8 mouse cellular contexts compared by ENCODE assay signal in the genomic region with DNA sequence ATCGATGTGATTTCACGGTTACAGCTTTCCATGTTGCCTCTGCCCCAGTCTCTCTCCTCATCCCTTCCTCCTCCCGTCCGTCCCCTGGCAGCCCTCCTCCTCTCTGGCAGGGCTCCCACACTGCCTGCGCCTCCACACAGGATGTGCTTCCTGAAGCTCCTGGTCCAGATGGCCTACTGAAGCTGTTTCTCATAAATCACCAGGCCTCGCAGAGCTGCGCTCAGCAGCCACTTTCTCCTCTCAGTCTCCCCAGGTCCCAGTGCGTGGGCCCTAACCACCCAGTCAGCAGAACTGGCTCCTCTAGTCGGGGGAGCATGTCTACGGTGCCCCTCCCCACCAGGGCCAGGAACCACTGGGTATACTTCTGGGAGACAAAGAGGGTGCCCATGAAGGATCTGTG.
DNase-seq lines count a peak whose midpoint lies in the region; ATAC-seq lines count a peak whose summit lies in the region.

No protein-coding gene starts in this region.

- no peak overlapping the region for H3K4me2 ChIP-seq in hindbrain, embryonic 15.5 days
- H3K4me2 ChIP-seq in kidney, embryonic 15.5 days = peak overlapping the region; percentile 13; the same call in 1 of the 2 replicates
- no peak overlapping the region for H3K4me2 ChIP-seq in midbrain, embryonic 15.5 days

- no peaks in the 10 kb centered on the region for H3K9me3 ChIP-seq in hindbrain, embryonic 15.5 days
- no peaks in the 10 kb centered on the region for H3K9me3 ChIP-seq in hindbrain, embryonic 10.5 days
- H3K9me3 ChIP-seq in kidney, embryonic 15.5 days (replicated peaks) = no peaks in the 10 kb centered on the region
- no peaks in the 10 kb centered on the region for H3K9me3 ChIP-seq in midbrain, embryonic 15.5 days

- H3K27ac ChIP-seq in hindbrain, embryonic 15.5 days (replicated peaks) = peak overlapping the region; percentile 42; the same call in 1 of the 2 replicates
- no peak overlapping the region for H3K27ac ChIP-seq in hindbrain, embryonic 10.5 days
- H3K27ac ChIP-seq in kidney, embryonic 15.5 days = peak overlapping the region; percentile 73
- no peak overlapping the region for H3K27ac ChIP-seq in midbrain, embryonic 15.5 days

- DNase-seq in hindbrain, embryonic 10.5 days (ENCODE audit: low spot score) = no peak
- DNase-seq in cerebellum, postnatal 10 days = peak; percentile 94 to 97
- peak; percentile 78 to 85 for DNase-seq in heart, adult 18-20 months
- peak; percentile 91 for DNase-seq in left cerebral cortex, postnatal 4 days
- peak; percentile 71 for DNase-seq in ovary, postnatal 36 days (ENCODE audit: low spot score)

- H3K27me3 ChIP-seq in hindbrain, embryonic 15.5 days = no peaks in the 10 kb centered on the region
- peaks cover 4% of the 10 kb centered on the region; the same call in 1 of the 2 replicates for H3K27me3 ChIP-seq in hindbrain, embryonic 10.5 days (ENCODE audit: insufficient read depth, poor library complexity, severe bottlenecking)
- no peaks in the 10 kb centered on the region for H3K27me3 ChIP-seq in kidney, embryonic 15.5 days
- no peaks in the 10 kb centered on the region for H3K27me3 ChIP-seq in midbrain, embryonic 15.5 days (replicated peaks)

- 46% methylated on average over 10 of the region's 10 CpGs for WGBS in hindbrain, embryonic 15.5 days
- WGBS in hindbrain, embryonic 10.5 days = 78% methylated on average over 10 of the region's 10 CpGs
- WGBS in kidney, embryonic 15.5 days = 18% methylated on average over 10 of the region's 10 CpGs
- 73% methylated on average over 10 of the region's 10 CpGs for WGBS in midbrain, embryonic 15.5 days

- no peak overlapping the region for H3K4me3 ChIP-seq in hindbrain, embryonic 15.5 days
- H3K4me3 ChIP-seq in hindbrain, embryonic 10.5 days = no peak overlapping the region
- H3K4me3 ChIP-seq in kidney, embryonic 15.5 days (replicated peaks) = no peak overlapping the region
- no peak overlapping the region for H3K4me3 ChIP-seq in midbrain, embryonic 15.5 days

- H3K9ac ChIP-seq in hindbrain, embryonic 15.5 days = no peak overlapping the region
- H3K9ac ChIP-seq in kidney, embryonic 15.5 days = no peak overlapping the region
- H3K9ac ChIP-seq in midbrain, embryonic 15.5 days = no peak overlapping the region

- H3K36me3 ChIP-seq in hindbrain, embryonic 15.5 days = no peaks in the 10 kb centered on the region
- H3K36me3 ChIP-seq in hindbrain, embryonic 10.5 days = no peaks in the 10 kb centered on the region
- H3K36me3 ChIP-seq in kidney, embryonic 15.5 days = no peaks in the 10 kb centered on the region
- no peaks in the 10 kb centered on the region for H3K36me3 ChIP-seq in midbrain, embryonic 15.5 days (replicated peaks)

- intact Hi-C loops in left cerebral cortex, postnatal 4 days (cut with DNase I) = no loop called here

- peak; percentile 54; the same call in 1 of the 2 replicates for ATAC-seq in hindbrain, embryonic 15.5 days (ENCODE audit: low FRiP score, low read depth)
- ATAC-seq in kidney, embryonic 15.5 days (replicated peaks; ENCODE audit: low FRiP score) = peak; percentile 92
- no peak for ATAC-seq in midbrain, embryonic 15.5 days (replicated peaks)

- peaks cover 4% of the 10 kb centered on the region for H3K4me1 ChIP-seq in hindbrain, embryonic 15.5 days (replicated peaks)
- H3K4me1 ChIP-seq in hindbrain, embryonic 10.5 days (replicated peaks) = 0 out of 2 replicates have a peak, but pooled peaks cover 4% of the 10 kb centered on the region
- peaks cover 14% of the 10 kb centered on the region for H3K4me1 ChIP-seq in kidney, embryonic 15.5 days
- no peaks in the 10 kb centered on the region for H3K4me1 ChIP-seq in midbrain, embryonic 15.5 days

Comparison
In these comparisons a context has a peak if more than half of its experiments do, and no peak if none do; other contexts are left out.
1. H3K27ac ChIP-seq: peak in hindbrain, embryonic 15.5 days (single experiment) and kidney, embryonic 15.5 days (single experiment); none in hindbrain, embryonic 10.5 days (single experiment) and midbrain, embryonic 15.5 days (single experiment).